Mouse (Mus musculus) CH12.LX (cell line): ENCODE data around the gene 4833427G06Rik. TPM values are rescaled to one million over a fixed set of nuclear protein-coding genes. Genes with fewer than 3 reads are reported as not detected.

Experiments used
- DNase-seq: peaks from one replicate; pipeline ENCODE4 v3.0.0-alpha.2; 2013; ENCODE audit errors: extremely low read depth
- H3K27ac ChIP-seq: 2 replicates; pipeline ENCODE4 v1.5.1; 2012; ENCODE audit warnings: low read depth, mild to moderate bottlenecking, control low read depth, moderate library complexity; ENCODE audit not compliant: insufficient read depth
- H3K27me3 ChIP-seq: replicated peaks from 2 replicates; pipeline ENCODE3; 2012; ENCODE audit warnings: inconsistent platforms
- H3K36me3 ChIP-seq, 2 experiments: replicated peaks in 1 of 2; 2 replicates each; pipeline versions ENCODE3 to v1.6.1; 2012; ENCODE audit warnings: inconsistent platforms in 1 of 2, low read length in 1 of 2, mild to moderate bottlenecking in 1 of 2, mixed read lengths in 1 of 2, moderate library complexity in 1 of 2; ENCODE audit not compliant: control insufficient read depth in 1 of 2, insufficient read depth in 1 of 2
- H3K4me1 ChIP-seq, 2 experiments: 2 replicates each; pipeline ENCODE4 v1.6.1; 2012; ENCODE audit warnings: inconsistent platforms in 1 of 2, moderate library complexity in 1 of 2; ENCODE audit not compliant: insufficient read depth in 2 of 2, control insufficient read depth in 1 of 2
- H3K4me2 ChIP-seq: 2 replicates; pipeline ENCODE4 v1.6.1; 2012; ENCODE audit warnings: low read depth, mild to moderate bottlenecking, control low read depth; ENCODE audit not compliant: poor library complexity, insufficient read depth, severe bottlenecking
- H3K4me3 ChIP-seq, 3 experiments: fragments of 150-350 bp in 1 of 3; sonication (generic) in 1 of 3; replicated peaks in 1 of 3; 2 replicates each; pipeline versions ENCODE3 to v1.5.1; 2011 to 2012; ENCODE audit warnings: low read depth in 2 of 3, low read length in 2 of 3, mild to moderate bottlenecking in 2 of 3, moderate library complexity in 2 of 3, control low read depth in 1 of 3, improper control_type of control experiment in 1 of 3, inconsistent platforms in 1 of 3, mixed read lengths in 1 of 3; ENCODE audit not compliant: poor library complexity in 1 of 3
- H3K79me2 ChIP-seq: replicated peaks from 2 replicates; pipeline ENCODE4 v1.6.1; 2012; ENCODE audit warnings: mild to moderate bottlenecking, moderate library complexity; ENCODE audit not compliant: control insufficient read depth, poor library complexity, insufficient read depth, severe bottlenecking; ENCODE audit errors: extremely low read depth
- H3K9ac ChIP-seq: 2 replicates; pipeline ENCODE4 v1.6.1; 2012; ENCODE audit warnings: low read depth, mild to moderate bottlenecking, control low read depth, moderate library complexity; ENCODE audit not compliant: insufficient read depth
- H3K9me3 ChIP-seq: replicated peaks from 2 replicates; pipeline ENCODE3; 2012; ENCODE audit warnings: low read length, inconsistent platforms, mixed read lengths
- CHD2 ChIP-seq: IDR thresholded peaks from 2 replicates; pipeline ENCODE4 v1.6.1; 2011; ENCODE audit warnings: low read length, improper control_type of control experiment
- CTCF ChIP-seq, 2 experiments: IDR thresholded peaks in 1 of 2; conservative IDR thresholded peaks in 1 of 2; 2 replicates each; pipeline ENCODE4 v1.5.1; 2011 to 2012; ENCODE audit warnings: low read depth in 2 of 2, low read length in 2 of 2, improper control_type of control experiment in 1 of 2, inconsistent platforms in 1 of 2, mild to moderate bottlenecking in 1 of 2, moderate library complexity in 1 of 2
- E2F4 ChIP-seq: IDR thresholded peaks from 2 replicates; pipeline ENCODE4 v1.6.1; 2011; ENCODE audit warnings: low read depth, low read length, improper control_type of control experiment; ENCODE audit not compliant: insufficient replicate concordance
- ELF1 ChIP-seq: IDR thresholded peaks from 2 replicates; pipeline ENCODE4 v1.6.1; 2014; ENCODE audit warnings: low read depth, mild to moderate bottlenecking, inconsistent platforms, low read length, improper control_type of control experiment
- GABPA ChIP-seq: IDR thresholded peaks from 2 replicates; pipeline ENCODE4 v1.6.1; 2012; ENCODE audit warnings: low read depth, low read length, improper control_type of control experiment, inconsistent platforms; ENCODE audit not compliant: insufficient replicate concordance
- MAFK ChIP-seq: IDR thresholded peaks from 2 replicates; pipeline ENCODE4 v1.6.1; 2011; ENCODE audit warnings: low read length, improper control_type of control experiment; ENCODE audit not compliant: insufficient replicate concordance
- MAX ChIP-seq: IDR thresholded peaks from 2 replicates; pipeline ENCODE4 v1.6.1; 2011; ENCODE audit warnings: low read length, improper control_type of control experiment
- POLR2AphosphoS2 ChIP-seq: IDR thresholded peaks from 2 replicates; pipeline ENCODE4 v1.6.1; 2011; ENCODE audit warnings: low read depth, low read length, improper control_type of control experiment
- RAD21 ChIP-seq: IDR thresholded peaks from 2 replicates; pipeline ENCODE4 v1.6.1; 2011; ENCODE audit warnings: low read depth, mild to moderate bottlenecking, low read length, improper control_type of control experiment, moderate library complexity
- SIN3A ChIP-seq: IDR thresholded peaks from 2 replicates; pipeline ENCODE4 v1.6.1; 2012; ENCODE audit warnings: low read length, improper control_type of control experiment, inconsistent platforms
- SMC3 ChIP-seq: IDR thresholded peaks from 2 replicates; pipeline ENCODE4 v1.6.1; 2011; ENCODE audit warnings: low read depth, low read length, improper control_type of control experiment
- UBTF ChIP-seq: IDR thresholded peaks from 2 replicates; pipeline ENCODE4 v1.6.1; 2012; ENCODE audit warnings: low read depth, mild to moderate bottlenecking, inconsistent platforms, low read length, improper control_type of control experiment, moderate library complexity
- ZC3H11A ChIP-seq: IDR thresholded peaks from 2 replicates; pipeline ENCODE4 v1.6.1; 2012; ENCODE audit warnings: low read depth, mild to moderate bottlenecking, inconsistent platforms, low read length, improper control_type of control experiment
- ZNF384 ChIP-seq: IDR thresholded peaks from 2 replicates; pipeline ENCODE4 v1.6.1; 2012; ENCODE audit warnings: low read depth, low read length, improper control_type of control experiment, inconsistent platforms
- dilution Hi-C: fragments of 300-500 bp; cut with MboI; formaldehyde crosslinking; loops from 2 replicates; pipeline ENCODE4 v1.14.3; 2020; ENCODE audit warnings: low sequenced_read_pairs; ENCODE audit not compliant: extremely low pct_unique_long_range_greater_than_20kb, extremely low pct_ligation_motif_present
- in situ Hi-C: fragments of 300-500 bp; cut with MboI; formaldehyde crosslinking; loops from 3 replicates; pipeline ENCODE4 v1.14.3; 2019; ENCODE audit warnings: low sequenced_read_pairs, low pct_ligation_motif_present, low pct_unique_long_range_greater_than_20kb, mixed read lengths
- polyA plus RNA-seq: library from polyadenylated mRNA; unstranded; fragments of >175 nt; gene quantifications from 2 replicates; pipeline ENCODE4 v1.2.1, GENCODE M21; 2012; ENCODE audit warnings: low read depth; ENCODE audit not compliant: insufficient read length
- total RNA-seq, 2 experiments: library from RNA; depleted of rRNA; stranded (reverse); fragments of 300-350 nt in 1 of 2; fragments of >200 nt in 1 of 2; gene quantifications; 2 replicates each; pipeline ENCODE4 v1.2.3; 2012 to 2014

Gene 4833427G06Rik
- total and polyA plus RNA-seq, 3 experiments, result 0.25 TPM; not detected in 2

DNA sequence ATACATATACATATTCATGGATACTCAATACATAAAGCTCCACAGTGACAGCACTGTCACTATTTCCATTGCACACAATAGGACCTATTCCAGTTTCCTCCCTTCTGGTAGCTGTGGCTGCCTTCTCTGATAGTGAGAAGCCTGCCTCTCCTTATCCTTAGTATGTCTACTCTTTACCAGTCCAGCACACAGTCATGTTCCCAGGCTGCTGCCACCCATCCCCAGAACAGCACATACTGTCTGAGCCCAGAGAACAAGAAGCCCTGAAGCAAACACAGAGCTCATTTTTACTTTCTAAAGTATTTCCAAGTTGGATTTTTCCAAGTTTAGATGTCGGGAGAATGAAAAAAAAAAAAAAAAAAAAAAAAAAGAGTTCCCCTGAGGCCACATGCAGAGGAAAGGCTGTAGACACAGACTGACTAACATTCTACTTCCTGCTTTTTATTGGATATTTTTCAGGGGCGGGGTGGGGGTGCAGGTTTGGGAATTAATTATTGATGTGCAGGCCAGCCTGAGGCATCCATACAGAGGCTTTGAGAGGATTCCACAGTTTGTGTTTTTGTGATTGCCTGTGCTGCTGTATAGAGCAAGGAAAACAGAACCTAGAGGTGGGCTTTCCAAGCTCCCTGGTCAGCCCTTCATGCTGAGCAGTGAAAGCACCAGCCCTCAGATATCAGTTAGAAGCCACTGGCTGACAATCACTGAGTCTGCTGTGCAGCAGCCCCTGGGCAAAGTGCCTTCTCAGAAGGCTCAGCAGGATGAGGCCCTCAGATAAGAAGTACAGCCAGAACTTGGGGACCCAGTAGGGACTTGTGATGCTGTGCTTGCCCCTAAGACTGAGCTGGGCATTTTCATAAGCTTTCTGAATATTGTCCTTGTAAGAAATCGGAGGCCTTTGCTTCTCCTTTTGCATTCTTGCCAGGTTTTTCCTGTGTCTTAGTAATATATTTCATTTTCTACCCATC lies 45.2 kb downstream of the 4833427G06Rik start:
- H3K27ac ChIP-seq, result no peak overlapping the region
- H3K4me3 ChIP-seq, result no peak overlapping the region

DNA sequence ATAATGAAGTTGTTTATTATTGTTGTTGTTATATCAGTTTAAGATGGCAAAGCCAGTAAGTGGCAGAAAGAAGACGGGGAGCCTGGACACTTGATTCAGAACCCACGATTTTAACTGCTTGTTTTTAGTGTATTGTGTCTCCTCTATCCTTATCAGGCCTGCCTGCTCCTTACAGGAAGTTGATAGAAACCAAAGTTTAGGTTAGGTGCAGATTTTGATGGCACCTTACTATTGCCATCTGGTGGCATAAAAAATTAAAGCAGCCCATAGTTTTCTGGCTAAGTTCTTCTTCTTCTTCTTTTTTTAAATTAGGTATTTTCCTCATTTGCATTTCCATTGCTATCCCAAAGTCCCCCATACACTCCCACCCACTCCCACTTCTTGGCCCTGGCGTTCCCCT lies 49.7 kb downstream of the 4833427G06Rik start:
- in situ Hi-C loops (no loop called here), dilution Hi-C loops (no loop called here)
- peak; percentile 84 for TF ChIP-seq SMC3
- TF ChIP-seq CHD2, result no peak
- peak; percentile 84 for TF ChIP-seq RAD21
- no peak for TF ChIP-seq GABPA
- TF ChIP-seq MAFK, result no peak
- no peak for TF ChIP-seq MAX
- peak; percentile 56 for TF ChIP-seq ELF1
- peak; percentile 4 to 80; a peak in 3 of 4 replicates for TF ChIP-seq CTCF (conservative IDR thresholded peaks at IDR 0.05 in 1 of 2, IDR thresholded peaks at IDR 0.05 in 1 of 2; ENCODE audit: low read depth in 2 of 2, low read length in 2 of 2)
- TF ChIP-seq POLR2AphosphoS2, result no peak
- TF ChIP-seq SIN3A, result peak; percentile 41; the same call in 1 of the 2 replicates
- no peak for TF ChIP-seq UBTF
- Histone ChIP-seq H3K4me2 (0 out of 2 replicates have a peak overlapping the region, but pooled peaks have one; percentile 36), H3K36me3 (no peaks in the 10 kb centered on the region), H3K27me3 (no peaks in the 10 kb centered on the region), H3K9me3 (no peaks in the 10 kb centered on the region), H3K9ac (no peak overlapping the region), H3K27ac (no peak overlapping the region), H3K79me2 (no peaks in the 10 kb centered on the region), H3K4me1 (peaks cover 0 to 5% of the 10 kb centered on the region in 2 experiments; a peak in 2 of 4 replicates), H3K4me3 (no peak overlapping the region)
- DNase-seq, result peak; percentile 53

More for the DNA sequence above, 45.2 kb downstream of the 4833427G06Rik start:
- no peak for DNase-seq
- TF ChIP-seq ZNF384 (peak; percentile 43; the same call in 1 of the 2 replicates), E2F4 (no peak), SMC3 (no peak), ZC3H11A (no peak), POLR2AphosphoS2 (no peak)
- Histone ChIP-seq H3K4me1 (peaks cover 0 to 5% of the 10 kb centered on the region in 2 experiments; a peak in 2 of 4 replicates), H3K36me3 (no peaks in the 10 kb centered on the region), H3K9me3 (no peaks in the 10 kb centered on the region), H3K9ac (no peak overlapping the region), H3K79me2 (no peaks in the 10 kb centered on the region), H3K4me2 (no peak overlapping the region), H3K27me3 (no peaks in the 10 kb centered on the region)
- dilution Hi-C loops (no loop called here), in situ Hi-C loops (no loop called here)
